Mouse (Mus musculus): Measurements from ENCODE around the gene Ccr7.

Ccr7 gene

GRCm38 (mm10) chr11:99154987-99155641 is at the start of gene Ccr7:
Ccr7 (minus strand) TSS chr11:99155077.
- peak in 1 of 2 experiments; percentile 53 for DNase-seq (ENCODE audit: low spot score in 2 of 2)

- DNase-seq (ENCODE audit: low spot score in 2 of 2), result peak; percentile 68 to 84
Measured at GRCm38 (mm10) chr11:99189154-99189582, 34.3 kb upstream of the Ccr7 start.

GRCm38 (mm10) chr11:99187348-99187747 is 32.5 kb upstream of the Ccr7 start:
- DNase-seq (ENCODE audit: low spot score in 2 of 2), result no peak

GRCm38 (mm10) chr11:99186836-99187235 is 32.0 kb upstream of the Ccr7 start:
- DNase-seq (ENCODE audit: low spot score in 2 of 2), result no peak

- no peak for DNase-seq (ENCODE audit: low spot score in 2 of 2)
Measured at GRCm38 (mm10) chr11:99182575-99182974, 27.7 kb upstream of the Ccr7 start.

- DNase-seq (ENCODE audit: low spot score in 2 of 2), result no peak
Measured at GRCm38 (mm10) chr11:99180071-99180470, 25.2 kb upstream of the Ccr7 start.

GRCm38 (mm10) chr11:99177925-99178198 is 23.0 kb upstream of the Ccr7 start:
- no peak for DNase-seq (ENCODE audit: low spot score in 2 of 2)

GRCm38 (mm10) chr11:99177054-99177924 is 22.4 kb upstream of the Ccr7 start:
- no peak for DNase-seq (ENCODE audit: low spot score in 2 of 2)

- DNase-seq (ENCODE audit: low spot score in 2 of 2), result no peak
Measured at GRCm38 (mm10) chr11:99172002-99172401, 17.1 kb upstream of the Ccr7 start.

GRCm38 (mm10) chr11:99171442-99171841 is 16.6 kb upstream of the Ccr7 start:
- no peak for DNase-seq (ENCODE audit: low spot score in 2 of 2)

- peak in 1 of 2 experiments; percentile 40 for DNase-seq (ENCODE audit: low spot score in 2 of 2)
Measured at GRCm38 (mm10) chr11:99170547-99171267, 15.8 kb upstream of the Ccr7 start.

GRCm38 (mm10) chr11:99170005-99170404 is 15.1 kb upstream of the Ccr7 start:
- DNase-seq (ENCODE audit: low spot score in 2 of 2), result no peak

GRCm38 (mm10) chr11:99169438-99169837 is 14.6 kb upstream of the Ccr7 start:
- DNase-seq (ENCODE audit: low spot score in 2 of 2), result no peak

GRCm38 (mm10) chr11:99168030-99168474 is 13.2 kb upstream of the Ccr7 start:
- peak in 1 of 2 experiments; percentile 59 for DNase-seq (ENCODE audit: low spot score in 2 of 2)

- no peak for DNase-seq (ENCODE audit: low spot score in 2 of 2)
Measured at GRCm38 (mm10) chr11:99167576-99167975, 12.7 kb upstream of the Ccr7 start.

GRCm38 (mm10) chr11:99166241-99166640 is 11.4 kb upstream of the Ccr7 start:
- DNase-seq (ENCODE audit: low spot score in 2 of 2), result no peak

- DNase-seq (ENCODE audit: low spot score in 2 of 2), result no peak
Measured at GRCm38 (mm10) chr11:99165031-99165752, 10.3 kb upstream of the Ccr7 start.

- DNase-seq (ENCODE audit: low spot score in 2 of 2), result peak in 1 of 2 experiments; percentile 39
Measured at GRCm38 (mm10) chr11:99162972-99163686, 8.3 kb upstream of the Ccr7 start.

GRCm38 (mm10) chr11:99161648-99162047 is 6.8 kb upstream of the Ccr7 start:
- DNase-seq (ENCODE audit: low spot score in 2 of 2), result no peak

- DNase-seq (ENCODE audit: low spot score in 2 of 2), result no peak
Measured at GRCm38 (mm10) chr11:99160228-99160627, 5.4 kb upstream of the Ccr7 start.

GRCm38 (mm10) chr11:99155817-99156216 is 940 bp upstream of the Ccr7 start:
- DNase-seq (ENCODE audit: low spot score in 2 of 2), result no peak
